Mouse (Mus musculus): ENCODE data around the gene Dnaja1. TPM values are rescaled to one million over a fixed set of nuclear protein-coding genes. Genes with fewer than 3 reads are reported as not detected.

Dnaja1 gene
- polyA plus RNA-seq, 1 experiment from 2014 or later: 708 TPM

DNA sequence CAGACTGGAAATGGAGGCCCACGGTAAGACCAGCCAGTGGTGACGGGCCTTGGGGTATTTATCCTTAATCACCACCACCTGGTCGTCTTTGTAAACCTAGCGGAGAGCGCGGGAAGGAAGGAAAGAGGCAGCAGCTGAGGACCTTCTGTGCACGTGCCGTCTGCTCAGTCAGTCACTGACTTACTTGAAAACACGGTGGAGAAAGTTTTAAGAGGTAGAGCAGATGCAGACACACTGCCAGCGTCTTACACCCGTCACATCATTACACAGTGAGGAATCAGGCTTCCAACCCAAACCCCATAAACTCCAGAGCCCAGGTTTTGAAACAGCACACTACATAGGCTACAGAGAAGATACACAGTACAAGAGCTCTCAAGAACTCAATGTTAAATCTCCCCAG, 30.9 kb upstream of the Dnaja1 start:
- Histone ChIP-seq H3K4me2 (ENCODE audit: low read depth, low read length) (no peak overlapping the region), H3K4me3 (ENCODE audit: low read depth, low read length) (no peak overlapping the region), H3K4me1 (ENCODE audit: control insufficient read depth, insufficient read depth, low read length) (no peaks in the 10 kb centered on the region), H3K9me3 (replicated peaks; ENCODE audit: control insufficient read depth, low read length) (no peaks in the 10 kb centered on the region), H3K27ac (replicated peaks; ENCODE audit: low read depth, low read length) (no peak overlapping the region), H3K27me3 (ENCODE audit: control insufficient read depth, insufficient read depth, low read length) (no peaks in the 10 kb centered on the region), H3K36me3 (replicated peaks; ENCODE audit: control insufficient read depth, insufficient read depth, low read depth, low read length) (no peaks in the 10 kb centered on the region; the same call in none of the 2 replicates), H3K9ac (replicated peaks; ENCODE audit: low read length) (no peak overlapping the region)
- 53% methylated on average over 11 of the region's 11 CpGs for WGBS
- ATAC-seq (replicated peaks; ENCODE audit: insufficient number of reproducible peaks, low FRiP score, low TSS enrichment, low read depth) (0 out of 2 replicates have a peak, but pooled peaks have one; percentile 22), DNase-seq (ENCODE audit: low spot score) (peak; percentile 62)

DNA sequence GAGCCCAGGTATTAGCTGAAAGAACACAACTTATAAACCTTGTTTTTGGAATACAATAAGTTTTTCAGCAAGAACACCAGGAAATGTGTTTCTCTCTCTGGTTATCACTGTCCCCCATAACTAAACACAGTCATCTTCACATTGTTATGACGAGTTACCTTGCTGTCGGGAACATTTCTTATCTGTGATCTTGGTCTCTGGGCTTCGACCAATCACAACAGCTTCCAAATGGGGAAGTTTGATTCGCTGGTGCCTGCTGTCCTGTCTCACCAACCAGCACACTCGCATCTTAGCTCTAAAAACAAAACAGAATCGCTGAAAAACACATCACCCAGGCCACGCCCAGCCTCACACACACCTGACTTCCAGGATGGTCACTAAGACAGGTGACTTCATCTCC, 24.9 kb upstream of the Dnaja1 start:
- no peak overlapping the region for H3K9ac ChIP-seq (replicated peaks; ENCODE audit: low read length)
- H3K9me3 ChIP-seq (replicated peaks; ENCODE audit: control insufficient read depth, low read length): no peaks in the 10 kb centered on the region
- H3K4me3 ChIP-seq (ENCODE audit: low read depth, low read length): no peak overlapping the region
- H3K4me1 ChIP-seq (ENCODE audit: control insufficient read depth, insufficient read depth, low read length): no peaks in the 10 kb centered on the region
- DNase-seq (ENCODE audit: low spot score) (no peak), ATAC-seq (replicated peaks; ENCODE audit: insufficient number of reproducible peaks, low FRiP score, low TSS enrichment, low read depth) (no peak)
- no peak overlapping the region for H3K4me2 ChIP-seq (ENCODE audit: low read depth, low read length)
- no peaks in the 10 kb centered on the region for H3K27me3 ChIP-seq (ENCODE audit: control insufficient read depth, insufficient read depth, low read length)
- H3K27ac ChIP-seq (replicated peaks; ENCODE audit: low read depth, low read length): no peak overlapping the region
- H3K36me3 ChIP-seq (replicated peaks; ENCODE audit: control insufficient read depth, insufficient read depth, low read depth, low read length): peaks cover 4% of the 10 kb centered on the region
- WGBS: 81% methylated on average over 7 of the region's 7 CpGs

DNA sequence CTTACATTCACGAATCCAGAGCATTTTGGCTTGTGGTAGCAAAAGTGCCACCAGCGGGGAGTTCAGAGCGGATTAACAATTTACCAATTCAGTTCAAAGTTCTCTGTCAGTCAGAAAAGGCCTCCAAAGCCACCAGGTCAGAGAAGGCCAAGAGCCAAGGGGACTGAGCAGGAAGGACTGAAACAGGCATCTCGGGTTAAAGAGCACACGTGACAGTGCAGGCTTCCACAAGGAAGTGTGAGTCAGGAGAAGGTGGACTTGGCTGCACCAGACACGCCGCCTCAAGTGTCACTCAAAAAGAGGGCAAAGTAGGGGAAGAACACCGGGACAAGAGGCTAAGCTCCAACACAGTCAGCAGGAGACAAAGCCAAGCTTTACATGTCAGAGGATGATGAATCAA, 21.7 kb upstream of the Dnaja1 start:
- Histone ChIP-seq H3K9ac (replicated peaks; ENCODE audit: low read length) (no peak overlapping the region), H3K9me3 (replicated peaks; ENCODE audit: control insufficient read depth, low read length) (no peaks in the 10 kb centered on the region), H3K27me3 (ENCODE audit: control insufficient read depth, insufficient read depth, low read length) (no peaks in the 10 kb centered on the region), H3K36me3 (replicated peaks; ENCODE audit: control insufficient read depth, insufficient read depth, low read depth, low read length) (peaks cover 4% of the 10 kb centered on the region; the same call in 1 of the 2 replicates), H3K4me1 (ENCODE audit: control insufficient read depth, insufficient read depth, low read length) (no peaks in the 10 kb centered on the region), H3K27ac (replicated peaks; ENCODE audit: low read depth, low read length) (no peak overlapping the region), H3K4me3 (ENCODE audit: low read depth, low read length) (no peak overlapping the region), H3K4me2 (ENCODE audit: low read depth, low read length) (no peak overlapping the region)
- ATAC-seq (replicated peaks; ENCODE audit: insufficient number of reproducible peaks, low FRiP score, low TSS enrichment, low read depth) (no peak), DNase-seq (ENCODE audit: low spot score) (no peak)
- 80% methylated on average over 8 of the region's 8 CpGs for WGBS

DNA sequence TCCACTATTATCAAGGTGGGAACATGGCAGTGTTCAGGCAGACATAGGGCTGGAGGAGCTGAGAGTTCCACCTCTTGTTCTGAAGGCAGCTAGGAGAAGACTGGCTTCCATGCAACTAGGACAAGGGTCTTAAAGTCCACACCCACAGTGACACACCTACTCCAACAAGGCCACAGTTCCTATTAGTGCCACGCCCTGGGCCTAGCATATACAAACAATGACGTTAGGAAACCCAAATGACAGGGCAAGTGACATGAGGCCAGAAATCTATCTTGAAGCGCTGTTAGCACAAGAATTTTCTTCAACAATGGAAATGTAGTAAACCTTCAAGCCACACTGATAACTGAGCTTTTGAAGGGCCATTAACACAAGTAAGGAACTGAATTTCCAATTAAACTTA, 20.2 kb upstream of the Dnaja1 start:
- H3K9me3 ChIP-seq (replicated peaks; ENCODE audit: control insufficient read depth, low read length): no peaks in the 10 kb centered on the region
- WGBS: 81% methylated on average over 3 of the region's 3 CpGs
- no peaks in the 10 kb centered on the region for H3K4me1 ChIP-seq (ENCODE audit: control insufficient read depth, insufficient read depth, low read length)
- no peak for ATAC-seq (replicated peaks; ENCODE audit: insufficient number of reproducible peaks, low FRiP score, low TSS enrichment, low read depth)
- peaks cover under 1% of the 10 kb centered on the region; the same call in 1 of the 2 replicates for H3K36me3 ChIP-seq (replicated peaks; ENCODE audit: control insufficient read depth, insufficient read depth, low read depth, low read length)
- H3K27ac ChIP-seq (replicated peaks; ENCODE audit: low read depth, low read length): no peak overlapping the region
- H3K4me3 ChIP-seq (ENCODE audit: low read depth, low read length): peak overlapping the region; percentile 59
- no peak overlapping the region for H3K9ac ChIP-seq (replicated peaks; ENCODE audit: low read length)
- no peaks in the 10 kb centered on the region for H3K27me3 ChIP-seq (ENCODE audit: control insufficient read depth, insufficient read depth, low read length)
- H3K4me2 ChIP-seq (ENCODE audit: low read depth, low read length): no peak overlapping the region; the same call in 1 of the 2 replicates
- no peak for DNase-seq (ENCODE audit: low spot score)

DNA sequence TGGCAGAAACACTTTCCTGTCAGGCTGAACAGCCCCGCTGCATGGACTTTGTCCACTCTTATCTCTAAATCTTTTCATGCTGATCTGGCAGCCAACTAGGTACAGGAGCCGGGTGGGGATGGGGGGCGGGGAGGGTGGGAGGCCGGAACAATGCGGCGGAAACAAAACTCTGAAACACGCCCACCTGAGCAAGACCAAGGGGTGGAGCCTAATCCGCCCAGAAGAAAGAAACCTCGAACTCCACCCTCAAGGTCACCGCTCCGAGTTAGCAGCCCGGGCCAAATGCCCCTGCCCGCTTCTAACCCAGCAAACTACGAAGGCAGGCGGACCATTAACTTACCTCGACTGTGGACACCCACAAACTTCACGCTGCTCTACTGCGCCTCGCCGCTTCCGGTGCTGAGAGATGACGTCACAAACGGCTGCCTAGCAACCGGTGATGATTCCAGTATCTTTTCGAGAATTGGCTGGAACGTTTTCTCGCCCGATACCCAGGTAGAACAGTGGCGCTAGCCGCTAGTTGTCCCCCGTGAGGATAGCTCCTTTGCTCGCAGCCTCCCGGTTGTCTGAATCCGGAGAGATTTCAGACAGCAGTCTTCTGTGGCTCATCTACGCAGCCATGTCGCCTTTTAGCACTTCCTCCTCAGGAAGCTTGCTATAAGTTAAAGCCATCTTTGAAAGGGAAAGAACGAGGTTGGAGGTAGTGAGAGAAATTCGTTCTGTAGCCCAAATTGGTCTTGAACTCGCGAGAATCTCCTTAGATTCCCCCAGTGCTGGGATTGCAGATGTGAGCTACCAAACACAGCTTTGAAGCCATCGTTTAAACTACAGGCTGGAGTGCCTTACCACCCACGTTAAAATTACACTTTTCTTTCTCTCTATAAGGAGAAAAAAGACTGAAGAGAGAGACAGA, 18.9 kb upstream of the Dnaja1 start, which contains the start of gene Aptx:
Gene Aptx, minus strand, starts transcription at position 398 of the 913 bp plus-strand sequence.
- DNase-seq (ENCODE audit: low spot score) (peak; percentile 97), ATAC-seq (replicated peaks; ENCODE audit: insufficient number of reproducible peaks, low FRiP score, low TSS enrichment, low read depth) (peak; percentile 94)
- Histone ChIP-seq H3K36me3 (replicated peaks; ENCODE audit: control insufficient read depth, insufficient read depth, low read depth, low read length) (no peaks in the 10 kb centered on the region), H3K27ac (replicated peaks; ENCODE audit: low read depth, low read length) (peak within 1 kb of the TSS; percentile 84), H3K4me2 (ENCODE audit: low read depth, low read length) (peak within 1 kb of the TSS; percentile 66), H3K9ac (replicated peaks; ENCODE audit: low read length) (peak within 1 kb of the TSS; percentile 62), H3K27me3 (ENCODE audit: control insufficient read depth, insufficient read depth, low read length) (no peaks in the 10 kb centered on the region), H3K9me3 (replicated peaks; ENCODE audit: control insufficient read depth, low read length) (no peaks in the 10 kb centered on the region), H3K4me1 (ENCODE audit: control insufficient read depth, insufficient read depth, low read length) (no peaks in the 10 kb centered on the region), H3K4me3 (ENCODE audit: low read depth, low read length) (peak within 1 kb of the TSS; percentile 59)
- WGBS: under 1% methylated on average over 42 of the region's 42 CpGs

DNA sequence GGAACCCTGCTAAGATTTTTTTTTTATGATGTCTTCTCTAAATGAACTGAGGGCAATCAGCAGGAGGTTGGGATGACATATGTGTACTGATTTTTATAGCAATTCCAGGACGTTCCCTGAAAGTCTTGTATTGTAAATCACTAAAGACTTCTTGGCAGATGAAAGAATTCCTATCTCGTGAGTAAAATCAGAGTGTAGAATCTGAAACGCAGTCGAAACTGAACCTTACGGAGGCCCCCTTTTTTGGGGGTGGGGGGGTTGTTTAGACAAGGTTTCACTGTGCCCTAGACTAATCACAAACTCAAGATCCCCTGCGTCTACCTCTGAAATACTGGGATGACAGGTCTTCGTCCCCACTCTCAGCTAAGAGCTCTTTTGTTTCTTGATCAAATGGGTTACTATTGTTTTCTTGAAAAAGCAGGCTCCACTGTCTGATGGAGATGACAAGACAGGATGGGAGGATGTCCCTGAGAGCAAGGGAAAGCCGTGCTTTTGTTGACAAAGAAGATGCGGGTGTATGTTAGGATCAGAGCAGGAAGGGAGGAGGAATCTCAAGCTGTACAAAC, 18.2 kb upstream of the Dnaja1 start:
- 31% methylated on average over 9 of the region's 9 CpGs for WGBS
- Histone ChIP-seq H3K27me3 (ENCODE audit: control insufficient read depth, insufficient read depth, low read length) (no peaks in the 10 kb centered on the region), H3K36me3 (replicated peaks; ENCODE audit: control insufficient read depth, insufficient read depth, low read depth, low read length) (no peaks in the 10 kb centered on the region), H3K4me1 (ENCODE audit: control insufficient read depth, insufficient read depth, low read length) (no peaks in the 10 kb centered on the region), H3K27ac (replicated peaks; ENCODE audit: low read depth, low read length) (peak overlapping the region; percentile 84), H3K4me3 (ENCODE audit: low read depth, low read length) (peak overlapping the region; percentile 59), H3K4me2 (ENCODE audit: low read depth, low read length) (peak overlapping the region; percentile 49), H3K9ac (replicated peaks; ENCODE audit: low read length) (peak overlapping the region; percentile 62), H3K9me3 (replicated peaks; ENCODE audit: control insufficient read depth, low read length) (no peaks in the 10 kb centered on the region)
- DNase-seq (ENCODE audit: low spot score) (no peak), ATAC-seq (replicated peaks; ENCODE audit: insufficient number of reproducible peaks, low FRiP score, low TSS enrichment, low read depth) (no peak)

DNA sequence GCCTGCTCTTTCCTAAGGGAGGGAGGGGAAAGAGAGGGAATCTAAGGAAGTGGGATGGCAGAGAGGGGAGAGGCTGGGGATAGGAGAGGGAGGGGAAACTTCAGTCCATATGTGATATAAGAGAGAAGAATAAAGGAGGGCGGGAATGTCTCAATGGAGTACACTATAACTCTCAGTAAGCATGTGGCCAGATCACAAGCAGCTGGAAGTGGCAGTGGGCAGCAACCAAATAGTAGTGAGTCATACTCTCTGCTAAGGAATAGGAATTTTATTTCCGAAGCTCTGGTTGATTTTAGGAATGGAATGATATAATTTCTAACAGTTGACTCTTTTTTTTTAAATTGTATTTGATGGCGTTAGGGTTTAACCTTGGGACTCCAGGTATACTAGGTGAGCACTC, 4.8 kb upstream of the Dnaja1 start:
- ATAC-seq (replicated peaks; ENCODE audit: insufficient number of reproducible peaks, low FRiP score, low TSS enrichment, low read depth) (no peak), DNase-seq (ENCODE audit: low spot score) (no peak)
- H3K4me1 ChIP-seq (ENCODE audit: control insufficient read depth, insufficient read depth, low read length): no peaks in the 10 kb centered on the region
- no peak overlapping the region for H3K4me2 ChIP-seq (ENCODE audit: low read depth, low read length)
- H3K9me3 ChIP-seq (replicated peaks; ENCODE audit: control insufficient read depth, low read length): no peaks in the 10 kb centered on the region
- H3K9ac ChIP-seq (replicated peaks; ENCODE audit: low read length): no peak overlapping the region
- WGBS: 92% methylated on average over 3 of the region's 3 CpGs
- no peaks in the 10 kb centered on the region for H3K27me3 ChIP-seq (ENCODE audit: control insufficient read depth, insufficient read depth, low read length)
- no peaks in the 10 kb centered on the region for H3K36me3 ChIP-seq (replicated peaks; ENCODE audit: control insufficient read depth, insufficient read depth, low read depth, low read length)
- H3K27ac ChIP-seq (replicated peaks; ENCODE audit: low read depth, low read length): no peak overlapping the region
- no peak overlapping the region for H3K4me3 ChIP-seq (ENCODE audit: low read depth, low read length)

DNA sequence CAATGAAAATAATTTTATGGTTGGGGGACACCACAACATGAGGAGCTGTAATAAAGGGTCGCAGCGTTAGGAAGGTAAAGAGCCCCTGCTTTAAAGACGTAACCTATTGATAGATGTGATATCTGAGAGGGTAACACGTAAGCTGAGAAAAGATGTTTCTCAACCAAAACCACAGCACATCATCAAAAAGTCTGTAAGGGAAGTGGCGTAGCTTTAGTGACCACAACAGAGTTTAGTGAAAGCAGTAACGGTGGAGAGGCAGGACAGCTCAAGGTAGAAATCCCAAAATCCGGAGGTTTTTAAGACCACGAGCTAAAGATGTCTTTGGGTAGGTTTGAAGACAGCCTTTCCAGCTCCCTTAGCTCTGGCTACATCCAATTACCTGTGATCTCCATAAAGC, 1.0 kb upstream of the Dnaja1 start:
- peak overlapping the region; percentile 98; the same call in 1 of the 2 replicates for H3K9ac ChIP-seq (replicated peaks; ENCODE audit: low read length)
- no peak overlapping the region for H3K4me3 ChIP-seq (ENCODE audit: low read depth, low read length)
- H3K4me2 ChIP-seq (ENCODE audit: low read depth, low read length): no peak overlapping the region
- no peak for ATAC-seq (replicated peaks; ENCODE audit: insufficient number of reproducible peaks, low FRiP score, low TSS enrichment, low read depth)
- no peaks in the 10 kb centered on the region for H3K27me3 ChIP-seq (ENCODE audit: control insufficient read depth, insufficient read depth, low read length)
- H3K4me1 ChIP-seq (ENCODE audit: control insufficient read depth, insufficient read depth, low read length): no peaks in the 10 kb centered on the region
- WGBS: 93% methylated on average over 8 of the region's 8 CpGs
- DNase-seq (ENCODE audit: low spot score): no peak
- no peak overlapping the region for H3K27ac ChIP-seq (replicated peaks; ENCODE audit: low read depth, low read length)
- no peaks in the 10 kb centered on the region for H3K9me3 ChIP-seq (replicated peaks; ENCODE audit: control insufficient read depth, low read length)
- H3K36me3 ChIP-seq (replicated peaks; ENCODE audit: control insufficient read depth, insufficient read depth, low read depth, low read length): no peaks in the 10 kb centered on the region
